10 mouse cellular contexts compared by ENCODE assay signal in genomic region chr16:35681327-35682108, GRCm38 (mm10).
DNase-seq lines count a peak whose midpoint lies in the region; ATAC-seq and TF ChIP-seq lines count a peak whose summit lies in the region.
"Had no signal": no experiment of that assay in that cellular context is flagged by ENCODE, and none has a peak within 500 bp of the region (broad histone marks: within the 10 kb centered on the region; RNA-seq: fewer than 3 reads in every experiment).

No protein-coding gene starts in this region.

- no peak for TF ChIP-seq CTCF in hindbrain, postnatal 0 days (IDR thresholded peaks at IDR 0.05; ENCODE audit: low read depth)

- H3K9ac ChIP-seq in limb, embryonic 11.5 days (ENCODE audit: low read length): no peak overlapping the region
- H3K9ac ChIP-seq in hindbrain, postnatal 0 days (replicated peaks; ENCODE audit: low read length): no peak overlapping the region

- ATAC-seq in limb, embryonic 11.5 days (ENCODE audit: insufficient number of reproducible peaks, low FRiP score, low TSS enrichment, low read depth): peak; percentile 47; the same call in 1 of the 2 replicates
- ATAC-seq in hindbrain, postnatal 0 days: 0 out of 2 replicates have a peak, but pooled peaks have one; percentile 24

- H3K4me2 ChIP-seq in limb, embryonic 11.5 days (ENCODE audit: low read depth, severe bottlenecking): no peak overlapping the region
- no peak overlapping the region for H3K4me2 ChIP-seq in hindbrain, postnatal 0 days (ENCODE audit: low read depth, low read length)

- peaks cover 5% of the 10 kb centered on the region; the same call in 1 of the 2 replicates for H3K4me1 ChIP-seq in limb, embryonic 11.5 days (ENCODE audit: control insufficient read depth, insufficient read depth, low read length)
- H3K4me1 ChIP-seq in limb, embryonic 10.5 days: peaks cover 14% of the 10 kb centered on the region
- peaks cover 3% of the 10 kb centered on the region for H3K4me1 ChIP-seq in hindbrain, postnatal 0 days (ENCODE audit: insufficient read depth, low read length)

- WGBS in limb, embryonic 11.5 days: 60% methylated on average over 17 of the region's 17 CpGs
- WGBS in limb, embryonic 10.5 days: 63% methylated on average over 17 of the region's 17 CpGs
- WGBS in hindbrain, postnatal 0 days: 55% methylated on average over 17 of the region's 17 CpGs

- H3K4me3 ChIP-seq in limb, embryonic 11.5 days (ENCODE audit: low read depth, low read length): no peak overlapping the region
- no peak overlapping the region for H3K4me3 ChIP-seq in limb, embryonic 10.5 days
- H3K4me3 ChIP-seq in hindbrain, postnatal 0 days (ENCODE audit: low read length): no peak overlapping the region

- H3K27me3 ChIP-seq in limb, embryonic 11.5 days (ENCODE audit: control insufficient read depth, insufficient read depth, low read length): no peaks in the 10 kb centered on the region
- no peaks in the 10 kb centered on the region for H3K27me3 ChIP-seq in limb, embryonic 10.5 days (ENCODE audit: low read depth, poor library complexity, severe bottlenecking)
- no peaks in the 10 kb centered on the region for H3K27me3 ChIP-seq in hindbrain, postnatal 0 days (ENCODE audit: insufficient read depth, low read length)

- DNase-seq in limb, embryonic 11.5 days (ENCODE audit: low spot score): peak; percentile 33
- DNase-seq in limb, embryonic 10.5 days (ENCODE audit: low spot score): no peak
- DNase-seq in forelimb bud, embryonic 11.5 days (ENCODE audit: low read depth, low spot score): peak; percentile 35
- DNase-seq in hindbrain, postnatal 0 days (ENCODE audit: low spot score): no peak
- peak; percentile 40 for DNase-seq in testis, postnatal 14 days (ENCODE audit: low spot score)
- no peak for DNase-seq in urinary bladder, postnatal 14 days (ENCODE audit: low spot score)
- DNase-seq in spleen, adult 18-20 months: no peak
- no peak for DNase-seq in thymus, postnatal 36 days
- DNase-seq: lung, adult 2 months had no signal

- no peaks in the 10 kb centered on the region for H3K9me3 ChIP-seq in limb, embryonic 11.5 days (ENCODE audit: control insufficient read depth, low read length)
- H3K9me3 ChIP-seq in limb, embryonic 10.5 days (replicated peaks): no peaks in the 10 kb centered on the region
- no peaks in the 10 kb centered on the region for H3K9me3 ChIP-seq in hindbrain, postnatal 0 days (ENCODE audit: low read length)

- H3K27ac ChIP-seq in limb, embryonic 11.5 days (replicated peaks; ENCODE audit: low read depth, low read length): no peak overlapping the region
- no peak overlapping the region for H3K27ac ChIP-seq in limb, embryonic 10.5 days
- H3K27ac ChIP-seq in hindbrain, postnatal 0 days: no peak overlapping the region
- H3K27ac ChIP-seq: kidney, postnatal 0 days had no signal

- H3K36me3 ChIP-seq in limb, embryonic 11.5 days (ENCODE audit: control insufficient read depth, insufficient read depth, low read length): no peaks in the 10 kb centered on the region
- H3K36me3 ChIP-seq in limb, embryonic 10.5 days: no peaks in the 10 kb centered on the region
- no peaks in the 10 kb centered on the region for H3K36me3 ChIP-seq in hindbrain, postnatal 0 days (ENCODE audit: insufficient read depth, low read length)

Comparison
In these comparisons a context has a peak if more than half of its experiments do, and no peak if none do; other contexts are left out.
1. DNase-seq: peak in limb, embryonic 11.5 days (single experiment), forelimb bud, embryonic 11.5 days (single experiment) and testis, postnatal 14 days (single experiment); none in limb, embryonic 10.5 days (single experiment), hindbrain, postnatal 0 days (single experiment), urinary bladder, postnatal 14 days (single experiment), spleen, adult 18-20 months (0 of 2) and thymus, postnatal 36 days (0 of 2).